Mouse (Mus musculus) CH12.LX (cell line): Measurements from ENCODE around the gene Gm10643. TPM values are rescaled to one million over a fixed set of nuclear protein-coding genes. Genes with fewer than 3 reads are reported as not detected.

ENCODE experiments used
- DNase-seq: peaks from one replicate; pipeline ENCODE4 v3.0.0-alpha.2; 2013; ENCODE audit errors: extremely low read depth
- H3K27ac ChIP-seq: 2 replicates; pipeline ENCODE4 v1.5.1; 2012; ENCODE audit warnings: low read depth, mild to moderate bottlenecking, control low read depth, moderate library complexity; ENCODE audit not compliant: insufficient read depth
- H3K27me3 ChIP-seq: replicated peaks from 2 replicates; pipeline ENCODE3; 2012; ENCODE audit warnings: inconsistent platforms
- H3K36me3 ChIP-seq, 2 experiments: replicated peaks in 1 of 2; 2 replicates each; pipeline versions ENCODE3 to v1.6.1; 2012; ENCODE audit warnings: inconsistent platforms in 1 of 2, low read length in 1 of 2, mild to moderate bottlenecking in 1 of 2, mixed read lengths in 1 of 2, moderate library complexity in 1 of 2; ENCODE audit not compliant: control insufficient read depth in 1 of 2, insufficient read depth in 1 of 2
- H3K4me1 ChIP-seq, 2 experiments: 2 replicates each; pipeline ENCODE4 v1.6.1; 2012; ENCODE audit warnings: inconsistent platforms in 1 of 2, moderate library complexity in 1 of 2; ENCODE audit not compliant: insufficient read depth in 2 of 2, control insufficient read depth in 1 of 2
- H3K4me2 ChIP-seq: 2 replicates; pipeline ENCODE4 v1.6.1; 2012; ENCODE audit warnings: low read depth, mild to moderate bottlenecking, control low read depth; ENCODE audit not compliant: poor library complexity, insufficient read depth, severe bottlenecking
- H3K4me3 ChIP-seq, 3 experiments: fragments of 150-350 bp in 1 of 3; sonication (generic) in 1 of 3; replicated peaks in 1 of 3; 2 replicates each; pipeline versions ENCODE3 to v1.5.1; 2011 to 2012; ENCODE audit warnings: low read depth in 2 of 3, low read length in 2 of 3, mild to moderate bottlenecking in 2 of 3, moderate library complexity in 2 of 3, control low read depth in 1 of 3, improper control_type of control experiment in 1 of 3, inconsistent platforms in 1 of 3, mixed read lengths in 1 of 3; ENCODE audit not compliant: poor library complexity in 1 of 3
- H3K79me2 ChIP-seq: replicated peaks from 2 replicates; pipeline ENCODE4 v1.6.1; 2012; ENCODE audit warnings: mild to moderate bottlenecking, moderate library complexity; ENCODE audit not compliant: control insufficient read depth, poor library complexity, insufficient read depth, severe bottlenecking; ENCODE audit errors: extremely low read depth
- H3K9ac ChIP-seq: 2 replicates; pipeline ENCODE4 v1.6.1; 2012; ENCODE audit warnings: low read depth, mild to moderate bottlenecking, control low read depth, moderate library complexity; ENCODE audit not compliant: insufficient read depth
- H3K9me3 ChIP-seq: replicated peaks from 2 replicates; pipeline ENCODE3; 2012; ENCODE audit warnings: low read length, inconsistent platforms, mixed read lengths
- BHLHE40 ChIP-seq: IDR thresholded peaks from 2 replicates; pipeline ENCODE4 v1.6.1; 2011; ENCODE audit warnings: mild to moderate bottlenecking, low read depth, low read length, improper control_type of control experiment
- CHD1 ChIP-seq: IDR thresholded peaks from 2 replicates; pipeline ENCODE4 v1.6.1; 2012; ENCODE audit warnings: low read depth, low read length, improper control_type of control experiment, inconsistent platforms
- CHD2 ChIP-seq: IDR thresholded peaks from 2 replicates; pipeline ENCODE4 v1.6.1; 2011; ENCODE audit warnings: low read length, improper control_type of control experiment
- CTCF ChIP-seq, 2 experiments: IDR thresholded peaks in 1 of 2; conservative IDR thresholded peaks in 1 of 2; 2 replicates each; pipeline ENCODE4 v1.5.1; 2011 to 2012; ENCODE audit warnings: low read depth in 2 of 2, low read length in 2 of 2, improper control_type of control experiment in 1 of 2, inconsistent platforms in 1 of 2, mild to moderate bottlenecking in 1 of 2, moderate library complexity in 1 of 2
- ELF1 ChIP-seq: IDR thresholded peaks from 2 replicates; pipeline ENCODE4 v1.6.1; 2014; ENCODE audit warnings: low read depth, mild to moderate bottlenecking, inconsistent platforms, low read length, improper control_type of control experiment
- EP300 ChIP-seq: IDR thresholded peaks from 2 replicates; pipeline ENCODE4 v1.6.1; 2011; ENCODE audit warnings: low read length, improper control_type of control experiment
- ETS1 ChIP-seq: conservative IDR thresholded peaks from 2 replicates; pipeline ENCODE4 v1.6.1; 2012; ENCODE audit warnings: low read depth, mild to moderate bottlenecking, inconsistent platforms, low read length, improper control_type of control experiment, moderate library complexity
- GABPA ChIP-seq: IDR thresholded peaks from 2 replicates; pipeline ENCODE4 v1.6.1; 2012; ENCODE audit warnings: low read depth, low read length, improper control_type of control experiment, inconsistent platforms; ENCODE audit not compliant: insufficient replicate concordance
- HCFC1 ChIP-seq: IDR thresholded peaks from 2 replicates; pipeline ENCODE4 v1.6.1; 2012; ENCODE audit warnings: low read depth, mild to moderate bottlenecking, inconsistent platforms, low read length, improper control_type of control experiment
- IRF4 ChIP-seq: IDR thresholded peaks from 2 replicates; pipeline ENCODE4 v1.6.1; 2014; ENCODE audit warnings: low read depth, mild to moderate bottlenecking, inconsistent platforms, low read length, improper control_type of control experiment
- JUN ChIP-seq: IDR thresholded peaks from 2 replicates; pipeline ENCODE4 v1.6.1; 2011; ENCODE audit warnings: low read depth, mild to moderate bottlenecking, low read length, improper control_type of control experiment, moderate library complexity; ENCODE audit not compliant: insufficient read depth
- JUND ChIP-seq: conservative IDR thresholded peaks from 2 replicates; pipeline ENCODE4 v1.6.1; 2011; ENCODE audit warnings: low read depth, low read length, improper control_type of control experiment
- KAT2A ChIP-seq: IDR thresholded peaks from 2 replicates; pipeline ENCODE4 v1.6.1; 2012; ENCODE audit warnings: low read length, improper control_type of control experiment, inconsistent platforms; ENCODE audit not compliant: insufficient replicate concordance
- MAFK ChIP-seq: IDR thresholded peaks from 2 replicates; pipeline ENCODE4 v1.6.1; 2011; ENCODE audit warnings: low read length, improper control_type of control experiment; ENCODE audit not compliant: insufficient replicate concordance
- MAX ChIP-seq: IDR thresholded peaks from 2 replicates; pipeline ENCODE4 v1.6.1; 2011; ENCODE audit warnings: low read length, improper control_type of control experiment
- MEF2A ChIP-seq: IDR thresholded peaks from 2 replicates; pipeline ENCODE4 v1.6.1; 2014; ENCODE audit warnings: low read depth, mild to moderate bottlenecking, inconsistent platforms, low read length, improper control_type of control experiment, borderline replicate concordance
- MYC ChIP-seq: IDR thresholded peaks from 2 replicates; pipeline ENCODE4 v1.6.1; 2011; ENCODE audit warnings: low read depth, mild to moderate bottlenecking, improper control_type of control experiment, low read length
- NRF1 ChIP-seq: IDR thresholded peaks from 2 replicates; pipeline ENCODE4 v1.6.1; 2014; ENCODE audit warnings: low read depth, mild to moderate bottlenecking, inconsistent platforms, low read length, improper control_type of control experiment, moderate library complexity
- PAX5 ChIP-seq: IDR thresholded peaks from 2 replicates; pipeline ENCODE4 v1.6.1; 2012; ENCODE audit warnings: low read length, inconsistent platforms, mixed read lengths
- POLR2A ChIP-seq: IDR thresholded peaks from 2 replicates; pipeline ENCODE4 v1.6.1; 2011; ENCODE audit warnings: low read depth, mild to moderate bottlenecking, improper control_type of control experiment, low read length
- POLR2AphosphoS2 ChIP-seq: IDR thresholded peaks from 2 replicates; pipeline ENCODE4 v1.6.1; 2011; ENCODE audit warnings: low read depth, low read length, improper control_type of control experiment
- RCOR1 ChIP-seq: conservative IDR thresholded peaks from 2 replicates; pipeline ENCODE4 v1.6.1; 2012; ENCODE audit warnings: low read depth, mild to moderate bottlenecking, inconsistent platforms, low read length, improper control_type of control experiment
- TCF12 ChIP-seq: IDR thresholded peaks from 2 replicates; pipeline ENCODE4 v1.6.1; 2014; ENCODE audit warnings: low read depth, mild to moderate bottlenecking, inconsistent platforms, low read length, improper control_type of control experiment
- USF1 ChIP-seq: IDR thresholded peaks from 2 replicates; pipeline ENCODE4 v1.6.1; 2014; ENCODE audit warnings: low read depth, mild to moderate bottlenecking, inconsistent platforms, low read length, improper control_type of control experiment
- USF2 ChIP-seq: conservative IDR thresholded peaks from 2 replicates; pipeline ENCODE4 v1.6.1; 2011; ENCODE audit warnings: low read depth, low read length, improper control_type of control experiment
- ZKSCAN1 ChIP-seq: IDR thresholded peaks from 2 replicates; pipeline ENCODE4 v1.6.1; 2012; ENCODE audit warnings: low read depth, inconsistent platforms, low read length, improper control_type of control experiment, borderline replicate concordance
- ZMIZ1 ChIP-seq: IDR thresholded peaks from 2 replicates; pipeline ENCODE4 v1.6.1; 2012; ENCODE audit warnings: low read depth, mild to moderate bottlenecking, inconsistent platforms, low read length, improper control_type of control experiment
- dilution Hi-C: fragments of 300-500 bp; cut with MboI; formaldehyde crosslinking; loops from 2 replicates; pipeline ENCODE4 v1.14.3; 2020; ENCODE audit warnings: low sequenced_read_pairs; ENCODE audit not compliant: extremely low pct_unique_long_range_greater_than_20kb, extremely low pct_ligation_motif_present
- in situ Hi-C: fragments of 300-500 bp; cut with MboI; formaldehyde crosslinking; loops from 3 replicates; pipeline ENCODE4 v1.14.3; 2019; ENCODE audit warnings: low sequenced_read_pairs, low pct_ligation_motif_present, low pct_unique_long_range_greater_than_20kb, mixed read lengths
- polyA plus RNA-seq: library from polyadenylated mRNA; unstranded; fragments of >175 nt; gene quantifications from 2 replicates; pipeline ENCODE4 v1.2.1, GENCODE M21; 2012; ENCODE audit warnings: low read depth; ENCODE audit not compliant: insufficient read length
- total RNA-seq, 2 experiments: library from RNA; depleted of rRNA; stranded (reverse); fragments of 300-350 nt in 1 of 2; fragments of >200 nt in 1 of 2; gene quantifications; 2 replicates each; pipeline ENCODE4 v1.2.3; 2012 to 2014

Gm10643 gene
- total and polyA plus RNA-seq, 3 experiments, result 0.14 to 0.76 (median 0.42) TPM

DNA sequence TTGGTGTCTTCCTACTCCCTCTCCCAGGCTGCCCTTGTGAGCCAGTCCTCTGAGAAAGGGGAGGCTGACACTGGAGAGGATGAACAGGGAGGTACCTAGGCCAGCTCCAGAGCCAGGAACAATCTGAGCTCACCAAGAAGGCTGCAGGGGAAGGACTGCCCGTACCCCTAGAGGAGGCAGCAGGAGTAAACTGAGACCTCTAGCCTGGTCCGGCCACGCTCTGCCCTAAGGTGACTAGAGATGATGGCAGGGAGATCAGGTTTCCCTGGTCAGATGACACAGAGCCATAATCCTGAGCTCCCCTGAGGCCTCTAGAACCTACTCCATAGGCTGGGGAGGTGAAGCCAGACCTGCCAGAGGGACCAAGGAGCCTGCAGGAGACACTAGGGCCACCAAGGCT, 11.9 kb upstream of the Gm10643 start:
- Histone ChIP-seq H3K36me3 (peaks cover 45 to 93% of the 10 kb centered on the region in 2 experiments), H3K79me2 (no peaks in the 10 kb centered on the region; the same call in 1 of the 2 replicates), H3K9ac (no peak overlapping the region), H3K4me1 (no peaks in the 10 kb centered on the region), H3K4me3 (no peak overlapping the region), H3K9me3 (no peaks in the 10 kb centered on the region), H3K4me2 (no peak overlapping the region), H3K27ac (no peak overlapping the region), H3K27me3 (no peaks in the 10 kb centered on the region)
- dilution Hi-C loops (no loop called here), in situ Hi-C loops (no loop called here)
- DNase-seq, result no peak
- no peak for TF ChIP-seq PAX5
- no peak for TF ChIP-seq CTCF (conservative IDR thresholded peaks at IDR 0.05 in 1 of 2, IDR thresholded peaks at IDR 0.05 in 1 of 2; ENCODE audit: low read depth in 2 of 2, low read length in 2 of 2)
- no peak for TF ChIP-seq POLR2AphosphoS2
- TF ChIP-seq CHD1, result no peak
- TF ChIP-seq IRF4, result no peak
- no peak for TF ChIP-seq JUND
- TF ChIP-seq JUN, result no peak
- TF ChIP-seq TCF12, result no peak
- no peak for TF ChIP-seq USF2
- no peak for TF ChIP-seq POLR2A
- TF ChIP-seq MAFK, result no peak
- no peak for TF ChIP-seq ZKSCAN1
- no peak for TF ChIP-seq GABPA
- no peak for TF ChIP-seq NRF1
- TF ChIP-seq ZMIZ1, result no peak
- TF ChIP-seq MAX, result no peak
- TF ChIP-seq KAT2A, result no peak
- TF ChIP-seq MYC, result no peak

DNA sequence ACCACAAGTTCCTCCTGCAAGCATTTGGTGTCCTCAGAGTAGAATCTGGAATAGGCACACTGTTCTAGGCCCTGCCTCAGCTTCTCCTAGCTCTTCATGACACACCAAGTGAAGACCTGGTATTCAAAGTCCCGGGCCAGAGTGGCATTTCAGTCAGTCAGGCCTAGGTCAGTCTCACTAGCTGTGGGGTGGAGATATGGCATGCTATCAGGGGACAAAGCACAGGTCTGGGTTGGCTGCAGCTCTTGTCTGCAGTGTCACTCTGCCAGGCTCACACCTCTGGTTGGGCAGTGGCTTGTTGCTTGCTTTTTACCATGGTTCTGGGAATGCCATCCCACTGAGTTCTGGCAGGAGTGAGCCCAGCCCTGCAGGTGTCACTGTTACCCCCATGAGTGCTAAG, 11.5 kb upstream of the Gm10643 start:
- Histone ChIP-seq H3K4me3 (no peak overlapping the region), H3K9ac (no peak overlapping the region), H3K27me3 (no peaks in the 10 kb centered on the region), H3K36me3 (peaks cover 43 to 92% of the 10 kb centered on the region in 2 experiments)
- TF ChIP-seq PAX5, result no peak
- TF ChIP-seq EP300, result no peak
- no peak for TF ChIP-seq ZKSCAN1
- TF ChIP-seq CHD2, result no peak
- no peak for TF ChIP-seq KAT2A
- no peak for TF ChIP-seq NRF1
- TF ChIP-seq ETS1, result no peak
- no peak for TF ChIP-seq HCFC1
- no peak for TF ChIP-seq BHLHE40
- TF ChIP-seq CHD1, result no peak
- no peak for TF ChIP-seq RCOR1
- TF ChIP-seq USF2, result no peak
- no peak for TF ChIP-seq USF1
- no peak for TF ChIP-seq ELF1
- TF ChIP-seq MEF2A, result no peak
- TF ChIP-seq POLR2A, result no peak
- TF ChIP-seq, all 38 proteins: peak for 0
- H3K79me2 ChIP-seq, result peaks cover under 1% of the 10 kb centered on the region
- H3K9me3 ChIP-seq, result no peaks in the 10 kb centered on the region
- no peak for DNase-seq
- no peak overlapping the region for H3K27ac ChIP-seq
- in situ Hi-C loops (no loop called here), dilution Hi-C loops (no loop called here)
- H3K4me2 ChIP-seq, result no peak overlapping the region
- peaks cover 0 to 4% of the 10 kb centered on the region in 2 experiments; a peak in 3 of 4 replicates for H3K4me1 ChIP-seq
